Mouse (Mus musculus) embryo, embryonic 11.5 days (tissue): ENCODE measurements around the gene Slc30a2.

Experiments
- DNase-seq: peaks from one replicate; pipeline ENCODE4 v3.0.0-alpha.2; 2012; ENCODE audit warnings: low read depth, low spot score

Slc30a2 gene

DNA sequence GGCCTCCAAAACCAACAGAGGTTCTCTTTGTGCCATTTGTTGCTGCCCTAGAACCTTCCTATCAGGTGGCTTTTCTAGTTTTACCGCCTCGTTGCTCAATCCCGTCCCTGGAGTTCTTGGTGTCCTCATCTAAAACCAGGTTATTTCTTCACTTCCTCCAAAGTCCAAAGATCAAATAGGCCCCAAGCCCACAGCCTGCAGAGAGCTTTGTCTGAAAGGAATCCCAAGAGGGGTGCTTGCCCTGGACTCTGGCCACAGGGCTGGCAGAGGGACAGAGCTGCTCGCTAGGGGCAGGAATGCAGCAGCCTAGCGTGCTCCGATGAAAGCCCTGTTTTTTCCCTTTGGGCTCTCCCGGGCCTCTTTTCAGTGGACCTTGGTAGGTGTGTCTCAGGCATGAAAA lies 54.1 kb downstream of the Slc30a2 start:
- no peak for DNase-seq

GRCm38 (mm10) chr4:134397732-134398131 lies 54.8 kb downstream of the Slc30a2 start:
- no peak for DNase-seq

DNA sequence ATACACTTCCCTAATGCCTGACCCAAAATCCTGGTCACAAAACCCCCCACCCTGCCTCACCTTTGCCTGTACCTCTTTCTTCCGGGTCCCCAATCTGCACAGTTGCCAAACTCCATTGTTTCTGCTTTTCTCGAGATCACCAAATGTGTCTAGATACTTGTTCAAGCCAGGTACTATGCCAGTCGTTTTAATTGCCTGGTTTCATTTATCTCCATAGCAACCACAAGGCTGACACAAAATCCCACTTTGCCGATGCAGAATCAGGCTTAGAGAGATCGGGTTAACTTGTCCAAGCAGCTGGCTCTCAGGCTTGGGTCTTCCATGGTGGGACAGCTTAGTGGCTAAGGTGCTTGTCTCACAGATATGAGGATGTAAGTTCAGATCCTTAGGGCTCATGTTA lies 57.2 kb downstream of the Slc30a2 start:
- no peak for DNase-seq

GRCm38 (mm10) chr4:134401181-134401661 lies 58.2 kb downstream of the Slc30a2 start:
- DNase-seq = peak; percentile 32

DNA sequence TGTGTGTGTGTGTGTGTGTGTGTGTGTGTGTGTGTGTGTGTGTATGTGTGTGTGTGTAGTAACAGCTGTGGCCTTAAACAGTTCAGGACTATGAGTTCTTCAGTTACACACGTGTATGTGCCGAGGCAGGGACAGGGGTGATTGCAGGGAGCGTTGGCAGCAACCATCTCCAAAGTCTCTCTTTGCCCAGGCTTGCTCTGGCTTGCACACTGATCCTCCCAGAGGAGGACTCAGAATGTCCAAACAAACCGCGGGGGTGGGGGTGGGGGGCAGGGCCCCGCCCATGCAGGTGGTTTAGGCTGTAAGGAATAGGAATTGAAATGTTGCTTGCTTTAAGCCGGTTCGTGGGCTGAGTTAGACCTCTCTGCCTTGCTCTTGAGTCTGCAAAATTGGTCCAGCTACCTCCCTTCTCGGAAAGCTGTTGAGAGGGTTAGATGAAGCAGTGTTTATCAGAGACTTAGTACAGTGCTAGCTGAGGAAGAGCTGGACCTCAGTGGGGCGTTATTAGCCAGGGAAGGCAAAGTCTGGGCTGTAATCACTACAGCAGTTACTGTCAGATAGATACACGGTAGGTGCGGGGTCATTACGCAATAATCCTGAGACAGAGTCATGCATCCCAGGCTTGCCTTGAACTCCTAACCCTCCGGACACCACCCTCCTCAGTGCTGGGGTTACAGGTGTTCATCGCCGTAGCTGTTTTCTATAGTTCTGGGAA lies 59.0 kb downstream of the Slc30a2 start:
- no peak for DNase-seq

DNA sequence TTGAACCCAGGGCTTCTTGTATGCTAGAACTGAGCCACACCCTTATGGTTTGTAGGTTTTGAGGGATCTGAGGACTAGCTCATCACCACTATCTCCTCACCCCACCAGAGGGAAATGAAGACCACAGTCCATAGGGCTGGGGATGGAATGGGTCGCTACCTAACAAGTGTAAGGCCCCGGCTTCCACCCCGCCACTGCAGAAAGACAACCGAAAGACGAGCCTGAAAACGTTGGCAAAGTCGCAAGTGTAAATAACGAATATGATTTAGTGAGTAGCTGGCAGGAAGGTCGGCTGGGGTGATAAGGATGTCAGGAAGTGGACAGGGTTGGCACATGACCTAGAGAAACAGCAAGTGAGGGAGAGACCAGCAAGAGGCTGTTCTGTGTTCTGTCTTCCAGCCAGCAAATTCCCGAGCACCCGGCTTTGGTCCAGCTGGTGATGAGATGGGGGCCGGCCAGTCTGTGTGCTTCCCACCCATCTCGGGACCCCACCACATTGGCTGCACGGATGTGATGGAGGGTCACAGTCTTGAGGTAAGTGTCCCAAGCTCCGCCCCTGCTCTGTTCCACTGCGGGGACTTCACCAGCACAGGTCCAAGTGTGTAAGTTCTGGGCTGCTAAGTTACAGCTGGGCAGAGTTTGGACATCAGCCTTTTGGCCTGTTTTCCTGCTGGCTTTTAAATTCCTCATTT lies 59.7 kb downstream of the Slc30a2 start:
- no peak for DNase-seq

GRCm38 (mm10) chr4:134403721-134404120 lies 60.7 kb downstream of the Slc30a2 start:
- DNase-seq = no peak
